Mouse (Mus musculus) adrenal gland, adult 8-10 months (tissue): Measurements from ENCODE around the gene Ptprj. TPM values are rescaled to one million over a fixed set of nuclear protein-coding genes. Genes with fewer than 3 reads are reported as not detected.

ENCODE experiments used
- DNase-seq: peaks from one replicate; pipeline ENCODE4 v3.0.0; 2022
- total RNA-seq, 4 experiments: library from RNA; stranded (reverse); gene quantifications; 2 replicates each; pipeline ENCODE4 v1.2.4; 2022

Ptprj gene
- total RNA-seq: 10 to 100 TPM; 13.5 to 33.1 (median 23.3) TPM

DNA sequence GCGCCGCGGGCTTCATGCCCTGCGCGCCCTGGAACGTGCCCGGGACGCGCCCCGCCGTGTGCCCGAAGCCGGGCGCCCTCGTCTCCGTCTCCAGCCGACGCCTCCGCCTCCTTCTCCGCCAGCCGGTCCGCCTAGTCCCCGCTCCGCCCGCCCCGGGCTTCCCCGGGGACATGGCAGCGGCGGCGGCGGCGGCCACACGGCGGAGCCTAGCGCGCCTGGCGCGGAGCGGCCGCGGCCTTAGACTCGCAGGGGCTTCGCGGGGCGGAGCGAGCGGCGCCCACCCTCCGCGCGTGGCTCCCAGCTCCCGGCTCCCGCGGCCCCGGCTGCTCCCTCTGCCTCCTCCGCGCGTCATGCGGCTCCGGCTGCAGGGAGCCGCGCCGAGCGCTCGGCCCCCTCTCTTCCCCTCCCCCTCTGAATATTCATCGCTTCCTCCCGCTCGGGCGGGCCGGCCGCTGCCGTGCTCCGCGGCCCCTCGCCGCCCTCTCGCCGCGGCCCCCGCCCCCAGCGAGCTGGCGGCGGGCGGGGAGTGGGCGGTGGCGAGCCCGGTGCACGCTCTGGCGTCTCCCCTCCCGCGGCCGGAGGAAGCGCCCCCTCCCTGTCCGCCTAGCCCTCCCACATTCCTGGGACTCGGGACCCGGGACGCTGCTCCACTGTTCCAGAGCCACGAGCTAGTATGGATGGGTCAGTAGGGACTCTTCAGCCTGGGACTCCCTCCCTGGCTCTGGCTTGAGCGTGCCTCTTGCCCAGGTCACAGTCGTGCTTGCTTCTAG lies at the start of gene Ptprj:
TSS of gene Ptprj (minus strand) at position 412 of the 770 bp plus-strand sequence.
- DNase-seq: peak; percentile 47

GRCm38 (mm10) chr2:90629552-90629951 lies 49.1 kb upstream of the Ptprj start:
- no peak for DNase-seq

DNA sequence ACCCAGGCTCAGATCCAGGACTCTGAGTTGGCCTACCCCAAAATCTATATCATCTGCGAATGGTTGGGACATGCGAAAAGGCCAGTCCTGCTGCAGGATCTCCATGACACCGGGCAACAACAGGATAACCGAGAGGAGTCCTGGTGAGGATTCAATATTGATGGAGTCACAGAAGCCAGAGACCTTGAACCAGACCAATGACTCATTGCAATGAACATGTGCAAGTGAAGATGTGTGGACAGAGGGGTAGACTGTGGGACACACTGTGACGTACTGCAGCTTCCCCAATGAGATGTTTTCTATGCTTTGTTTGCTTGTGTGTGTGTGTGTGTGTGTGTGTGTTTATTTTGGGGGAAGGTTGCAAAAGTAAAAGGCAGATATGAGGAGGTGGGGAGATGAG lies 47.8 kb upstream of the Ptprj start:
- peak; percentile 25 for DNase-seq

DNA sequence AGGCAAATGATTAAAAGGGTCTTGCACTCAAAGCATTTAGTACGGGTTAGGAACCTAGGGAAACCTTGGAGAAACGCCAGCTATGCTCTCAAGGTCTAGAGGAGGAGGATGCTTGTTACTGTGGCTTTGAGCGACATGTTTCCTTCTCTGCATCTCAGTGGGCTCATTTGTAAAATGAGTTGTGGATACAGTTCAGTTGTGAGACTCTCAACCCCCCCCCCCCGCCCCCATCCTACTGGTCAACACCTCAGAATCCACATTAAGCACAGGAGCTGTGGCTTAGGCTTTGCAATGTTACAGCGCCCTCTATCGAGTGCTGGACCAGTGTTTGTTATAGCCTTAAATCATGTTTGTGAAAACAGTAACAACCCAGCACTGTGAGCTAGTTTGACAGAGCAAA lies 44.5 kb upstream of the Ptprj start:
- peak; percentile 29 for DNase-seq

- peak; percentile 15 for DNase-seq
These were observed 43.9 kb upstream of the Ptprj start for GRCm38 (mm10) chr2:90624339-90624738.

DNA sequence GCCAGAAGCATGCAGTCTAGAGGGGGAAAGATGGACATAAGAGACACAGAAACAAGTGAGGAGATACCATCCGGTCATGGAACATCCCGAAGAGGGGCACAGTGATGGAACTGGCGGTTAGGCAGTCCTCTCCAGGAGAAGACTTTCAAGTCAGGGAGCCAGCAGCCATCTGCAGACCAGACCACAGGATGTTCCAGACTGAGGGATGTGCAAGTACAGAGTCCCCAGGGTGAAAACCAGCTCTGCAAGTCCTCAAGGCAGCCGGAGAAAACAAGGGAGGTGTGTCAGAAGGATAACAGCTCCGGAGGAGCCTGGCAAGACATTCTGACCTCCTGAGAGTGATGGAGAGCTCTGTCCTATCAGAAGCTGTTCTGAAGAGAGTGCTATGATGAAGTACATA lies 40.4 kb upstream of the Ptprj start:
- DNase-seq: no peak

DNA sequence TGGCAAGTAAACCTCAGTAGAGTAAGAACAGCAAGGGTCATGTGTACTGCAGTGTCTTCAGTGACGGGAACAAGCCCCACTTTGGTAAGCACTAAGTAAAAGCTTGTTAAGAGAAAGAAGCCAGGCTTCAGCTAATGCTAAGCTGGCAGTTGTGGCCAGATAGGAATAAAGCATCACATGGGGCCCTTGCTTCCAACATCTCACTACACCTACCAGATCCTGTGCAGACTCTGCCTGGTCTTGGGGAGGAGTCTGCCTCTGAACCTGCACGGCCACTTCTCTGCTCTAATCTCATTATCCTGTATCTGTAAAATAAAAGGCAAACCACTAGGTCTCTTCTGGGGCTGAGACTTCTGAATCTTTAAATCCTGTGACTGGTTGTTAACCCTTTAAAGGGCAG lies 39.2 kb upstream of the Ptprj start:
- no peak for DNase-seq

GRCm38 (mm10) chr2:90614651-90615171 lies 34.3 kb upstream of the Ptprj start:
- no peak for DNase-seq

GRCm38 (mm10) chr2:90613591-90613990 lies 33.1 kb upstream of the Ptprj start:
- no peak for DNase-seq

DNA sequence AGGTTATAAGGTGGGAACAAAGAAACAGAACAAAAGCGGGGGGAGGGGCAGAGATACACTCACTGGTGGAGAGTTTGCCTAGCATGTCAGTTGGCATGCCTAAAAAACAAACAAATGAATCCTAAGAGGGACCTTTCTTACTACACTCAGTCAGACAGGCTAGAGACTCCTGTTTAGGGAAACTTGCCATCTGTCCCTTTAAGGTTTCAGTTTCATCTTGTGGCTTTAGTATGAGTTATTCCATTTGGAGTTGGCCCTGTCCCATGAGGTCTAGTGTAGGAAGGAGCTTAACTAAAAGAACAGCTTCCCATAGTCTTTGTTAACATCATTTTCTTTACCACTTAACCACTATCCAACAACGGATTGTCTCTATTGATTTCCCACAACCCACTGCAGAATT lies 32.6 kb upstream of the Ptprj start:
- no peak for DNase-seq

- peak; percentile 84 for DNase-seq
These were observed 31.6 kb upstream of the Ptprj start for GRCm38 (mm10) chr2:90611959-90612571.

GRCm38 (mm10) chr2:90601056-90601455 lies 20.6 kb upstream of the Ptprj start:
- DNase-seq: no peak

DNA sequence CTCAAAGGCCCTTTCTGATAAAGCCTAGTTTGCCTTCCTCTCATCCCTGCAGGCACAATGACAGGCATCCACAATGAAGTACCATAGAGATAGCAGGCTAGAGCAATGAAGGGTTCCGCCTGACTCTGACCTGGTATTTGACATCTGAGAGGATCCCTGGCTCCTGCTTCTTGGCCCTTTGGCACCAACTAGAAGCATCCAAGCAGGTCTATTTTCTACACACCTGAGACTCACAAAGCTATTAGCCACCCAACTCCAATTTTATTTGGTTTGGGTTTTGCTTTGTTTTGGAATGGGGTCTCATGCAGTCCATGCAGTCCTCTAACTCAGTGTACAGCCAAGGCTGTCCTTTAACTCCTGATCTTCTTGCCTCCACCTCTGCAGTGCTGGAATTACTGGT lies 7.7 kb upstream of the Ptprj start:
- DNase-seq: no peak

GRCm38 (mm10) chr2:90584506-90584905 lies 4.1 kb upstream of the Ptprj start:
- no peak for DNase-seq

DNA sequence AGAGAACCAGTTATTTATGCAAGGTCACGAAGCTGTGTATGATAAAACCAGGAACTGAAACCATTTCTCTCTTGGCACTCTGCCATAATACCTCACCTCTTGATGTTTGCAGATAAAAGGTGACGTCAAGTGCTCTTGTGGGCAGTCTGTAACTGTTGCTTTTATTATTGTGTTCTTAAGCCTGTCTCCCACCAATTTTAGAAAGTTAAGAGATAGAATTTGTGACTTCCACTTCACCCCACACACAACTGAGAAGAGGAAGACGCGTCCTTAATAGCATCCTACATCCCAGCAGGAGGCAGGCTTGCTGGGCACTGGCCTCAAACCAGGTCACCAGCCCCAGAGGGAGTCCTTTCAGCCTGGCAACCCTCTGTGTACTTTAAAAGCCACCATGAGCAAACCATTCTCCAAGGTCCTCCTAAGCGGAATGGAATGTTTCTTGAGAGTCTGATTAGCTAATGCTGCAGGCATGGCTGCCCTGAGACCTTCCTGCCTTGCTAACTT lies 3.2 kb upstream of the Ptprj start:
- DNase-seq: no peak

DNA sequence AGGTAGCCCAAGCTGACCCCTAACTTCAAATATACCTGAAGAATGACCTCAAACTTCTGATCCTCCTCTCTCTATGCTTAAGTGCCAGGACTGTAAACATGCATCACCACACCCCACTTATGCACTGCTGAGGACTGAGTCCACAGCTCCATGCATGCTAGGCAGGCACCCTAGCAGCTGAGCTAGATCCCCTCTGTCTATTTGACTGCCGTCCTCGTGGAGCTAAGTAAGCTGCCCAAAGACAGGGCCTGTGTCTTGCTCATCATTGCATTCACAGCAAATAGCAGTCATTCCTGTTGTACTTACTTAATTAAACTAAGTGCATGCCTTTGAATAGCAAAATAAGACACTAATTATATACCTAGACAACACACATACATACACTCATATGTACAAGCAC lies 2.4 kb upstream of the Ptprj start:
- DNase-seq: no peak

DNA sequence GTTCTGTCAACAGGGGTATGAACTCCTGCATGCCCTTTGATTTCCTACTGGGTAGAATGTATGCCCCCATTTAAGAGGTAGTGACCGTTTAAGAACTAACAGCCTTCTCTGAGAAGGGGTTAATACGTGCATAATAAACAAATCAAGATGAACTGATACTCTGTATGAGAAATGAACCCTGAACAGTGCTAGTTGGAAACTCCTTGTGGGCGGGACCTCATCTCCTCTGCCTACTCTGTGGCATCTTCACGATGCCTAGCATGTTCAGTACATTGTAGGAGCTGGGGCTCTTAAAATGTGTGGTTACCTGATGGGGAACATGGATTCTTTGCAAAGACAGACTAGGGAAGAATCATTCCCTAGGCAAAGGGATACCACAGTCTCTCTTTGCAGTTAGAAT lies 1.9 kb upstream of the Ptprj start:
- no peak for DNase-seq

DNA sequence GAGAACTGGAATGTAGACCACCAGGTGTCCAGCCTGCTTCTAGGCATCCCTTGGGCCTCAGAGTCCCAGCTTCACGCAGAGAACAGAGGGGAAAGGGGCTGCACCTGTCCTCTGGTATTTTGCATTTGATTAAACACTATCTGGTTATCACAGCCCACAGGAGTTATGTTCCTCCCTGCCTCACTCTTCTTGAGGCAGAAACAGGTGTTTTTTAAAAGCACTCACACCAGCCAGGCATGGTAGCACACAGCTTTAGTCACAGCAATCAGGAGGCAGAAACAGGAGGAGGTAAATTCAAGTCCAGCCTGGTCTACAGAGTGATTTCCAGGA lies 1.3 kb upstream of the Ptprj start:
- DNase-seq: no peak

GRCm38 (mm10) chr2:90581006-90581795 lies 754 bp upstream of the Ptprj start:
- no peak for DNase-seq

GRCm38 (mm10) chr2:90579728-90580235 lies 665 bp downstream of the Ptprj start:
- peak; percentile 38 for DNase-seq

- DNase-seq: no peak
These were observed 1.3 kb downstream of the Ptprj start for GRCm38 (mm10) chr2:90579038-90579727.
